Mouse (Mus musculus) thymus, adult 2 months (tissue): ENCODE results near the gene Tmem121b. TPM values are rescaled to one million over a fixed set of nuclear protein-coding genes. Genes with fewer than 3 reads are reported as not detected.

ENCODE experiments used
- DNase-seq: peaks from one replicate; pipeline ENCODE4 v3.0.0; 2021
- H3K27ac ChIP-seq: fragments of 200-500 bp; 2 replicates; pipeline ENCODE4 v1.5.1; 2012; ENCODE audit warnings: low read length, control low read depth; ENCODE audit not compliant: control insufficient read depth, insufficient read depth
- H3K27me3 ChIP-seq: fragments of 200-500 bp; 2 replicates; pipeline ENCODE4 v1.6.1; 2012; ENCODE audit warnings: mild to moderate bottlenecking, low read length, moderate library complexity, mixed read lengths; ENCODE audit not compliant: control insufficient read depth, insufficient read depth
- H3K36me3 ChIP-seq: fragments of 200-500 bp; 2 replicates; pipeline ENCODE4 v1.6.1; 2012; ENCODE audit warnings: mild to moderate bottlenecking, low read length, moderate library complexity; ENCODE audit not compliant: control insufficient read depth, insufficient read depth
- H3K4me1 ChIP-seq: fragments of 200-500 bp; replicated peaks from 2 replicates; pipeline ENCODE4 v1.6.1; 2012; ENCODE audit warnings: low read length; ENCODE audit not compliant: control insufficient read depth, insufficient read depth
- H3K4me3 ChIP-seq: fragments of 200-500 bp; 2 replicates; pipeline ENCODE4 v1.5.1; 2012; ENCODE audit warnings: mild to moderate bottlenecking, low read length, control low read depth, moderate library complexity; ENCODE audit not compliant: control insufficient read depth, insufficient read depth
- CTCF ChIP-seq: fragments of 200-500 bp; IDR thresholded peaks from 2 replicates; pipeline ENCODE4 v1.5.1; 2012; ENCODE audit warnings: mild to moderate bottlenecking, control low read depth, low read length, moderate library complexity, borderline replicate concordance; ENCODE audit not compliant: control insufficient read depth, poor library complexity, insufficient read depth; ENCODE audit errors: extremely low read depth
- POLR2A ChIP-seq: fragments of 200-500 bp; IDR thresholded peaks from 2 replicates; pipeline ENCODE4 v1.6.1; 2012; ENCODE audit warnings: mild to moderate bottlenecking, low read length, control low read depth, moderate library complexity; ENCODE audit not compliant: control insufficient read depth, poor library complexity, insufficient read depth; ENCODE audit errors: extremely low read depth
- WGBS: fragments of 180-500 bp; shearing (Covaris S2); methylation state at CpG from one replicate; pipeline ENCODE4 v1.1.7; 2018; 5-methylcytosine and 5-hydroxymethylcytosine counted together
- polyA plus RNA-seq: library from polyadenylated mRNA; depleted of rRNA; stranded (reverse); fragments of >200 nt; gene quantifications from 2 replicates; pipeline ENCODE4 v1.2.3, GENCODE M21; 2012; rRNA removed

Tmem121b gene
- polyA plus RNA-seq, 1 experiment, result 1.2 TPM

- Histone ChIP-seq H3K36me3 (no peaks in the 10 kb centered on the region), H3K4me3 (no peak overlapping the region), H3K4me1 (peaks cover 11% of the 10 kb centered on the region), H3K27me3 (no peaks in the 10 kb centered on the region), H3K27ac (no peak overlapping the region)
- DNase-seq, result no peak
- no peak for TF ChIP-seq CTCF
- TF ChIP-seq POLR2A, result no peak
- 77% methylated on average over 3 of the region's 3 CpGs for WGBS
Observed at GRCm38 (mm10) chr6:120453556-120453955, 40.1 kb downstream of the Tmem121b start.

- 28% methylated on average over 5 of the region's 5 CpGs for WGBS
- Histone ChIP-seq H3K27ac (no peak overlapping the region), H3K4me3 (no peak overlapping the region), H3K36me3 (no peaks in the 10 kb centered on the region), H3K27me3 (no peaks in the 10 kb centered on the region), H3K4me1 (peaks cover 11% of the 10 kb centered on the region)
- no peak for TF ChIP-seq CTCF
- TF ChIP-seq POLR2A, result no peak
- DNase-seq, result no peak
Observed at GRCm38 (mm10) chr6:120453103-120453445, 40.5 kb downstream of the Tmem121b start.

DNA sequence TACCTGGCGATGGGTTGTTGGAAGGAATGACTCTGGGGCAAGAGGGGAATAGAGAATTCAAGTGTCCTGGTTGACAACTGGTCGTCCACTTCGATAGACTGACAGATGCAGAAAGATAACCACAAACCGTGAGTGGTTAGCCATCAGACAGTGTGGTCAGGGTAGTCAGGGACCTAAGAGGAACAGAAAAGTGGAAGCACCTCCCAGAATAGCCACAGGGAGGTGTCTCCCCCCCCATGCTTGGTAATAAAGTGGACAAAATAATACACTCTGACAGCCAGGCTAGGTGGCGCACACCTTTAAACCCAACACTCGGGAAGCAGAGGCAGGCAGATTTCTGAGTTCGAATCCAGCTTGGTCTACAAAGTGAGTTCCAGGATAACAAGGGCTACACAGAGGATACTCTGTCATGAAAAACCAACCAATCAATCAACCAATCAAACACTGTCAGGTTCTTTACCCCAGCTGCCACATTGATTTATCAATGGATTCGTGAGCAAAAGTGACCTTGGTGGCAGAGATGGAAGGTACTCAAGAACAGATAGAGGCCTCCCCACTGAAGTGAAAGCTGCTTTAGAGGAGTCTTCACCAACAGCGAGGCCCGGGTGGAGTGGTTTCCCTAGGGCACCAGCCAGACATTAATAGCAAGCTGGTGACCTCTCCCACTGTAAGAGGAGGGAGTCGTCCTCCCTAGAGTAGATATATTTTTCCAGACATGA lies 41.1 kb downstream of the Tmem121b start:
- TF ChIP-seq POLR2A (no peak), CTCF (no peak)
- Histone ChIP-seq H3K4me3 (no peak overlapping the region), H3K27ac (no peak overlapping the region), H3K4me1 (peaks cover 11% of the 10 kb centered on the region), H3K36me3 (no peaks in the 10 kb centered on the region), H3K27me3 (no peaks in the 10 kb centered on the region)
- DNase-seq, result no peak
- 53% methylated on average over 11 of the region's 11 CpGs for WGBS

DNA sequence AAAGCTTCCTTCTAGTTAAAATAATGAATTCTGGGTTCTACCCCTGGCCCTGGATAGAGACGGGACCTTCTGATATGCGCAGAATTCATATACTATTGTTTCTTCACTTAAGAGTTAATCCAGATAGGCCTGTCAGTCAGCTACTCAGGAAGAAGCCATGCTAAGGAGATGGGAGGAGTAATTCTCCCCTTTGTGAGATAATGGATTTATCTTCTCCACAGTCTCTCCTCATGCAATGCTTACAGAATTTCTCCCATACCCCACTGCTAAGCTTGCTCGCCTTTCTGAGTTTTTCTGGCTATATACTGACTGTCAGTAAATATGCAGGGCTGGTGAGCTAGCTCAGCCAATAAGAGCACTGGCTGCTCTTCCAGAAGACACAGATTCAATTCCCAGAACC lies 43.4 kb downstream of the Tmem121b start:
- WGBS, result 90% methylated on average over 3 of the region's 3 CpGs
- no peak for TF ChIP-seq CTCF
- no peak for TF ChIP-seq POLR2A
- peaks cover 11% of the 10 kb centered on the region for H3K4me1 ChIP-seq
- H3K27ac ChIP-seq, result no peak overlapping the region
- DNase-seq, result no peak
- H3K27me3 ChIP-seq, result no peaks in the 10 kb centered on the region
- H3K36me3 ChIP-seq, result no peaks in the 10 kb centered on the region
- no peak overlapping the region for H3K4me3 ChIP-seq

GRCm38 (mm10) chr6:120443363-120444355 lies 49.9 kb downstream of the Tmem121b start:
- H3K4me1 ChIP-seq, result no peaks in the 10 kb centered on the region
- no peaks in the 10 kb centered on the region for H3K27me3 ChIP-seq
- no peak overlapping the region for H3K4me3 ChIP-seq
- 93% methylated on average over 14 of the region's 14 CpGs for WGBS
- no peak for TF ChIP-seq POLR2A
- no peak for TF ChIP-seq CTCF
- H3K36me3 ChIP-seq, result peaks cover 33% of the 10 kb centered on the region
- no peak for DNase-seq
- H3K27ac ChIP-seq, result no peak overlapping the region

GRCm38 (mm10) chr6:120442171-120442749 lies 51.3 kb downstream of the Tmem121b start:
- H3K4me1 ChIP-seq, result no peaks in the 10 kb centered on the region
- H3K27ac ChIP-seq, result no peak overlapping the region

More at GRCm38 (mm10) chr6:120442171-120442749, 51.3 kb downstream of the Tmem121b start:
- TF ChIP-seq CTCF (no peak), POLR2A (no peak)
- Histone ChIP-seq H3K36me3 (peaks cover 46% of the 10 kb centered on the region), H3K27me3 (no peaks in the 10 kb centered on the region), H3K4me3 (no peak overlapping the region)
- 96% methylated on average over 4 of the region's 4 CpGs for WGBS
- DNase-seq, result no peak

Other genes starting within 250 kb of the Tmem121b start
- gene D330020A13Rik, start 199.4 kb downstream of the Tmem121b start, polyA plus RNA-seq, result not detected in 2 replicates
- 0.57 and 0.66 TPM in 2 replicates for gene B4galnt3, start 199.2 kb downstream of the Tmem121b start, polyA plus RNA-seq
- gene Kdm5a, start 129.7 kb downstream of the Tmem121b start, polyA plus RNA-seq, result 12.9 and 13.2 TPM in 2 replicates
- 7.6 and 7.8 TPM in 2 replicates for gene Ccdc77, start 129.4 kb downstream of the Tmem121b start, polyA plus RNA-seq
- 198 and 199 TPM in 2 replicates for gene Il17ra, start 30.6 kb downstream of the Tmem121b start, polyA plus RNA-seq
- gene Hdhd5, start 37.5 kb upstream of the Tmem121b start, polyA plus RNA-seq, result 62.4 and 74.5 TPM in 2 replicates
- 1.6 and 2.1 TPM in 2 replicates for gene Cecr2, start 172.6 kb upstream of the Tmem121b start, polyA plus RNA-seq